Mouse (Mus musculus) forebrain, embryonic 10.5 days (tissue): ENCODE measurements at regions not wholly inside any gene's neighbourhood (a gene's known extent, or its start where the extent isn't known, plus 50 kb on each side); places are given as distances from the start of the nearest gene placed in this dataset.

Experiments
- DNase-seq: peaks from one replicate; pipeline ENCODE4 v3.0.0-alpha.2; 2017; ENCODE audit warnings: low spot score; ENCODE audit errors: extremely low spot score
- H3K27ac ChIP-seq: fragments of 300-500 bp; sonication (generic); 2 replicates; pipeline ENCODE4 v1.5.1; 2016; ENCODE audit warnings: mild to moderate bottlenecking
- H3K27me3 ChIP-seq: fragments of 300-500 bp; sonication (generic); 2 replicates; pipeline ENCODE4 v1.6.1; 2016; ENCODE audit warnings: mild to moderate bottlenecking; ENCODE audit not compliant: poor library complexity, severe bottlenecking
- H3K36me3 ChIP-seq: fragments of 300-500 bp; sonication (generic); replicated peaks from 2 replicates; pipeline ENCODE4 v1.6.1; 2016; ENCODE audit warnings: mild to moderate bottlenecking, moderate library complexity
- H3K4me1 ChIP-seq: fragments of 300-500 bp; sonication (generic); 2 replicates; pipeline ENCODE4 v1.6.1; 2016
- H3K4me3 ChIP-seq: fragments of 300-500 bp; sonication (generic); 2 replicates; pipeline ENCODE4 v1.5.1; 2016; ENCODE audit warnings: mild to moderate bottlenecking, moderate library complexity
- H3K9me3 ChIP-seq: fragments of 300-500 bp; sonication (generic); 2 replicates; pipeline ENCODE4 v1.6.1; 2016; ENCODE audit warnings: mild to moderate bottlenecking, moderate library complexity
- WGBS: fragments of 180-500 bp; shearing (Covaris S2); methylation state at CpG from one replicate; pipeline ENCODE4 v1.1.7; 2016; 5-methylcytosine and 5-hydroxymethylcytosine counted together

- H3K27me3 ChIP-seq, result no peaks in the 10 kb centered on the region
- no peak overlapping the region for H3K4me3 ChIP-seq
- H3K4me1 ChIP-seq, result no peaks in the 10 kb centered on the region
- no peaks in the 10 kb centered on the region for H3K36me3 ChIP-seq
- no peak overlapping the region for H3K27ac ChIP-seq
- no peaks in the 10 kb centered on the region for H3K9me3 ChIP-seq
- no peak for DNase-seq
- WGBS, result 88% methylated on average over 3 of the region's 3 CpGs
Measured at GRCm38 (mm10) chr3:72825618-72826017, 142.0 kb downstream of the Sis start.

- no peak for DNase-seq
- H3K27ac ChIP-seq, result no peak overlapping the region
- no peak overlapping the region for H3K4me3 ChIP-seq
- no peaks in the 10 kb centered on the region for H3K36me3 ChIP-seq
- no peaks in the 10 kb centered on the region for H3K9me3 ChIP-seq
- WGBS, result 73% methylated on average over 4 of the region's 4 CpGs
- H3K4me1 ChIP-seq, result no peaks in the 10 kb centered on the region
- no peaks in the 10 kb centered on the region for H3K27me3 ChIP-seq
Measured at GRCm38 (mm10) chr3:72823148-72823547, 144.5 kb downstream of the Sis start.

- Histone ChIP-seq H3K27me3 (no peaks in the 10 kb centered on the region), H3K4me1 (peaks cover 19% of the 10 kb centered on the region), H3K4me3 (no peak overlapping the region), H3K9me3 (no peaks in the 10 kb centered on the region), H3K36me3 (no peaks in the 10 kb centered on the region), H3K27ac (0 out of 2 replicates have a peak overlapping the region, but pooled peaks have one; percentile 25)
- DNase-seq, result peak; percentile 15
- 26% methylated on average over 5 of the region's 5 CpGs for WGBS
Measured at GRCm38 (mm10) chr3:72790611-72791010, 177.1 kb downstream of the Sis start.
